Mouse (Mus musculus) ES-E14 (cell line): ENCODE data around the gene 1700020L24Rik.

ENCODE experiments used
- HCFC1 ChIP-seq: IDR thresholded peaks from 2 replicates; pipeline ENCODE4 v1.6.1; 2012; ENCODE audit warnings: low read length, inconsistent platforms, borderline replicate concordance; ENCODE audit not compliant: insufficient read depth
- MAFK ChIP-seq: IDR thresholded peaks from 2 replicates; pipeline ENCODE4 v1.6.1; 2014; ENCODE audit warnings: mild to moderate bottlenecking, low read depth, low read length, inconsistent platforms; ENCODE audit not compliant: insufficient read depth
- ZNF384 ChIP-seq: IDR thresholded peaks from 2 replicates; pipeline ENCODE4 v1.6.1; 2012; ENCODE audit warnings: low read depth, low read length, inconsistent platforms

DNA sequence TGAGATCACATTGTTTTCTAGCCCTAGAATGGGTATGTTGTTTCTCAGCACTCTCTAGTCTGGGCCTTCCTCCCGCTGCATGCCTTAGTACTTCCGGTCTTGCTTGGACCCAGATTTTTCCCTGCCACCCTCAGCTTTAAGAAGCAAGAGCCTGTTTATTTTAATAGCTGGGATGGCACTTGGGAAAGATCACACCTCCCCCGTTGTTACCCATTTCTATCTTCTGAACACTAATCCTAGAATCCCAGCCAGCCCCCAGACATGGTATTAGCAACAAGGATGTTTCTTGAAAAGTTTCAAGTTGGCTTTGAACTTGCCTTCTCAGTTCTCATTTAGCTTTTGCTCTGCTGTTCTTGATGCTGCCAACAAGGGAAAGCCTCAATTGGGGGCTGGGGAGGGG is 31.1 kb upstream of the 1700020L24Rik start:
- TF ChIP-seq MAFK: no peak
- no peak for TF ChIP-seq ZNF384
- no peak for TF ChIP-seq HCFC1
